Mouse (Mus musculus) E14TG2a.4 (cell line): ENCODE measurements at regions not wholly inside any gene's neighbourhood (a gene's known extent, or its start where the extent isn't known, plus 50 kb on each side); places are given as distances from the start of the nearest gene placed in this dataset.

ENCODE experiments used
- CTCF ChIP-seq: conservative IDR thresholded peaks from 2 replicates; pipeline ENCODE4 v1.5.1; 2014; ENCODE audit warnings: low read length
- NANOG ChIP-seq: IDR thresholded peaks from 2 replicates; pipeline ENCODE4 v1.6.1; 2014; ENCODE audit warnings: borderline replicate concordance, low read length, mixed read lengths
- POU5F1 ChIP-seq: IDR thresholded peaks from 2 replicates; pipeline ENCODE4 v1.6.1; 2014; ENCODE audit warnings: low read length, borderline replicate concordance

GRCm38 (mm10) chr12:12541076-12542070, 279.4 kb downstream of the Fam49a start:
- TF ChIP-seq CTCF: no peak
- TF ChIP-seq NANOG: no peak
- TF ChIP-seq POU5F1: no peak
